Comparison of ENCODE assay signal across 9 mouse cellular contexts in the genomic region with DNA sequence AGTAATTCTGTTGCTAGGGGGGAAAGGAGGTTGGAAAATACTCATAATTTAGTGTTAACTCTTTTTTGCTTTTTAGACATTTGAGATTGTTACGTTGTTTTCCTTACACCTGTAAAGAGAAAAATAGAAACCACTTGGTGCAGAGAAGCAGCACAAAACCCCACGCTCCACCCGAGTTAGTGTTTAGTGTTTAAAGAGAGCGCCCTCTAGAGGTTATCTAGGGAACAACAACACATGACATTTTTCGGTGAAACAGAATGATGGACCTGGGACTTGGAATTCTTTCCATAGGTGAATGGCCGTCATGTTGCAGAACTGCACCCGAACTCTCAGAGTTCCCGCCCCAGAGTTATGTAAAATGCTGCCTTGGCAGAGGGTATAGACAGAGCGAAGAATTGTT. TPM values are rescaled to one million over a fixed set of nuclear protein-coding genes. Genes with fewer than 3 reads are reported as not detected.
DNase-seq lines count a peak whose midpoint lies in the region; ATAC-seq and TF ChIP-seq lines count a peak whose summit lies in the region.
"Had no signal": no experiment of that assay in that cellular context is flagged by ENCODE, and none has a peak within 500 bp of the region (broad histone marks: within the 10 kb centered on the region; RNA-seq: fewer than 3 reads in every experiment).

No protein-coding gene starts in this region.

- no peaks in the 10 kb centered on the region for H3K36me3 ChIP-seq in testis, adult 2 months (ENCODE audit: control insufficient read depth, insufficient read depth, low read length)
- H3K36me3 ChIP-seq in neural tube, embryonic 15.5 days: no peaks in the 10 kb centered on the region
- H3K36me3 ChIP-seq: neural tube, embryonic 13.5 days had no signal

- peak; percentile 27; the same call in 1 of the 2 replicates for TF ChIP-seq CTCF in testis, adult 2 months (IDR thresholded peaks at IDR 0.05; ENCODE audit: control insufficient read depth, insufficient read depth, insufficient replicate concordance, low read depth, low read length)

- H3K27ac ChIP-seq in testis, adult 2 months (ENCODE audit: control insufficient read depth, insufficient read depth, low read depth, low read length): no peak overlapping the region
- no peak overlapping the region for H3K27ac ChIP-seq in neural tube, embryonic 15.5 days (replicated peaks)
- H3K27ac ChIP-seq: neural tube, embryonic 13.5 days had no signal

- H3K4me3 ChIP-seq in testis, adult 2 months (ENCODE audit: control insufficient read depth, low read depth, low read length): no peak overlapping the region
- H3K4me3 ChIP-seq in neural tube, embryonic 15.5 days (replicated peaks): no peak overlapping the region
- H3K4me3 ChIP-seq: neural tube, embryonic 13.5 days had no signal

- TF ChIP-seq POLR2A in testis, adult 2 months (IDR thresholded peaks at IDR 0.05; ENCODE audit: control insufficient read depth, low read depth, low read length): no peak

- no peaks in the 10 kb centered on the region for H3K4me1 ChIP-seq in testis, adult 2 months (ENCODE audit: control insufficient read depth, insufficient read depth, low read length)
- no peaks in the 10 kb centered on the region for H3K4me1 ChIP-seq in neural tube, embryonic 15.5 days
- H3K4me1 ChIP-seq: neural tube, embryonic 13.5 days had no signal

- H3K9me3 ChIP-seq in neural tube, embryonic 15.5 days (replicated peaks): no peaks in the 10 kb centered on the region
- H3K9me3 ChIP-seq: neural tube, embryonic 13.5 days had no signal

- no peaks in the 10 kb centered on the region for H3K27me3 ChIP-seq in testis, adult 2 months (ENCODE audit: control insufficient read depth, insufficient read depth, low read length)
- peaks cover 3% of the 10 kb centered on the region; the same call in 1 of the 2 replicates for H3K27me3 ChIP-seq in neural tube, embryonic 15.5 days (replicated peaks)
- H3K27me3 ChIP-seq: neural tube, embryonic 13.5 days had no signal

- DNase-seq in frontal cortex, postnatal 36 days (ENCODE audit: low spot score in 2 of 2): peak; percentile 13 to 55
- DNase-seq in frontal cortex, postnatal 10 days (ENCODE audit: low spot score in 2 of 2): no peak
- no peak for DNase-seq in testis, postnatal 10 days (ENCODE audit: low spot score)
- DNase-seq in cerebellum, postnatal 36 days: peak; percentile 29 to 62
- peak; percentile 37 for DNase-seq in large intestine, adult 2 months (ENCODE audit: low read depth, low spot score)
- peak; percentile 84 for DNase-seq in naive thymus-derived CD4-positive, alpha-beta T cell, adult 2 months (ENCODE audit: low read depth)

- no peak overlapping the region for H3K4me2 ChIP-seq in neural tube, embryonic 15.5 days
- H3K4me2 ChIP-seq: neural tube, embryonic 13.5 days had no signal

- 14% methylated on average over 9 of the region's 9 CpGs for WGBS in large intestine, adult 2 months
- 32% methylated on average over 9 of the region's 9 CpGs for WGBS in neural tube, embryonic 15.5 days

- no peak for ATAC-seq in neural tube, embryonic 15.5 days (ENCODE audit: low FRiP score)

- no peak overlapping the region for H3K9ac ChIP-seq in neural tube, embryonic 15.5 days (replicated peaks)
- H3K9ac ChIP-seq: neural tube, embryonic 13.5 days had no signal

RNA-seq across cellular contexts. Expression of a gene that starts 13.1 kb away (rescaled TPM):
- polyA plus RNA-seq in testis, adult 2 months (2012; rRNA removed): 0.12 TPM in 1 of 2 replicates, not detected in the other
- 0.33 and 0.48 TPM in 2 replicates for polyA plus RNA-seq in large intestine, adult 2 months (2012; rRNA removed)
- 5.9 TPM in 1 of 2 replicates, not detected in the other for polyA plus RNA-seq in neural tube, embryonic 15.5 days (2015; fragmentation: Nextera tagmentation; extraction: Ambion mirVana)
- polyA plus RNA-seq: neural tube, embryonic 13.5 days had no signal

RNA-seq across cellular contexts. Expression of a gene that starts 42.5 kb away (rescaled TPM):
- 0.52 and 1.3 TPM in 2 replicates for polyA plus RNA-seq in testis, adult 2 months (2012; rRNA removed)
- polyA plus RNA-seq in large intestine, adult 2 months (2012; rRNA removed): 1.3 and 4.1 TPM in 2 replicates
- 1.2 TPM in 1 of 2 replicates, not detected in the other for polyA plus RNA-seq in neural tube, embryonic 15.5 days (2015; fragmentation: Nextera tagmentation; extraction: Ambion mirVana)
- polyA plus RNA-seq: neural tube, embryonic 13.5 days had no signal

RNA-seq across cellular contexts. Expression of a gene that starts 54.2 kb away (rescaled TPM):
- polyA plus RNA-seq in testis, adult 2 months (2012; rRNA removed): 4.2 and 4.8 TPM in 2 replicates
- 1.1 and 1.4 TPM in 2 replicates for polyA plus RNA-seq in large intestine, adult 2 months (2012; rRNA removed)
- 2.1 and 2.7 TPM in 2 replicates for polyA plus RNA-seq in neural tube, embryonic 15.5 days (2015; fragmentation: Nextera tagmentation; extraction: Ambion mirVana)

Comparison
In these comparisons a context has a peak if more than half of its experiments do, and no peak if none do; other contexts are left out.
1. DNase-seq: peak in frontal cortex, postnatal 36 days (2 of 2), cerebellum, postnatal 36 days (2 of 2), large intestine, adult 2 months (single experiment) and naive thymus-derived CD4-positive, alpha-beta T cell, adult 2 months (single experiment); none in frontal cortex, postnatal 10 days (0 of 2) and testis, postnatal 10 days (single experiment).